Mouse (Mus musculus): ENCODE data around the gene Gm49321. TPM values are rescaled to one million over a fixed set of nuclear protein-coding genes. Genes with fewer than 3 reads are reported as not detected.

Gm49321 gene
- total and polyA plus RNA-seq, 3 experiments, result 5.3 TPM; not detected in 2

- Histone ChIP-seq H3K36me3 (ENCODE audit: control insufficient read depth in 1 of 2, insufficient read depth in 2 of 2, low read length in 2 of 2) (peaks cover 0 to 27% of the 10 kb centered on the region in 2 experiments; a peak in 2 of 4 replicates), H3K4me1 (ENCODE audit: control insufficient read depth in 1 of 2, insufficient read depth in 2 of 2, low read length in 2 of 2) (peaks cover 16 to 19% of the 10 kb centered on the region in 2 experiments), H3K9ac (ENCODE audit: control insufficient read depth, low read depth, low read length, poor library complexity, severe bottlenecking) (peak overlapping the region; percentile 69), H3K27ac (ENCODE audit: control insufficient read depth, low read depth, low read length) (no peak overlapping the region), H3K4me3 (ENCODE audit: control insufficient read depth in 1 of 2, insufficient read depth in 1 of 2, low read depth in 2 of 2, low read length in 2 of 2) (peak overlapping the region; percentile 60 to 66), H3K27me3 (ENCODE audit: control insufficient read depth in 1 of 2, insufficient read depth in 2 of 2, low read length in 2 of 2) (no peaks in the 10 kb centered on the region), H3K79me2 (ENCODE audit: control insufficient read depth, insufficient read depth, low read length, poor library complexity) (peaks cover 27% of the 10 kb centered on the region), H3K9me3 (replicated peaks; ENCODE audit: insufficient read depth, low read length) (no peaks in the 10 kb centered on the region)
- DNase-seq (ENCODE audit: low read depth, low spot score), result peak; percentile 45
- TF ChIP-seq HCFC1 (IDR thresholded peaks at IDR 0.05; ENCODE audit: low read depth, low read length) (0 out of 2 replicates have a peak, but pooled peaks have one; percentile 2), CHD2 (IDR thresholded peaks at IDR 0.05; ENCODE audit: low read length) (no peak), POLR2AphosphoS2 (IDR thresholded peaks at IDR 0.05; ENCODE audit: low read length) (no peak), RCOR1 (IDR thresholded peaks at IDR 0.05; ENCODE audit: low read depth, low read length) (no peak), POLR2AphosphoS5 (IDR thresholded peaks at IDR 0.05; ENCODE audit: borderline replicate concordance, low read depth, low read length) (no peak), CTCF (IDR thresholded peaks at IDR 0.05 in 2 of 3, conservative IDR thresholded peaks at IDR 0.05 in 1 of 3; ENCODE audit: control insufficient read depth in 1 of 3, insufficient read depth in 1 of 3, low read depth in 2 of 3, low read length in 3 of 3, poor library complexity in 1 of 3, severe bottlenecking in 1 of 3) (no peak), SMC3 (IDR thresholded peaks at IDR 0.05; ENCODE audit: low read depth, low read length) (no peak), TBP (IDR thresholded peaks at IDR 0.05; ENCODE audit: low read depth, low read length) (no peak), ZNF384 (IDR thresholded peaks at IDR 0.05; ENCODE audit: low read depth, low read length) (peak; percentile 46; the same call in 1 of the 2 replicates)
These were observed 30.3 kb upstream of the Gm49321 start for GRCm38 (mm10) chr12:73907079-73907672.

GRCm38 (mm10) chr12:73907673-73908150 is 29.7 kb upstream of the Gm49321 start:
- Histone ChIP-seq H3K36me3 (ENCODE audit: control insufficient read depth in 1 of 2, insufficient read depth in 2 of 2, low read length in 2 of 2) (peaks cover 0 to 27% of the 10 kb centered on the region in 2 experiments; a peak in 2 of 4 replicates), H3K9me3 (replicated peaks; ENCODE audit: insufficient read depth, low read length) (no peaks in the 10 kb centered on the region), H3K4me3 (ENCODE audit: control insufficient read depth in 1 of 2, insufficient read depth in 1 of 2, low read depth in 2 of 2, low read length in 2 of 2) (peak overlapping the region; percentile 92 to 95), H3K4me1 (ENCODE audit: control insufficient read depth in 1 of 2, insufficient read depth in 2 of 2, low read length in 2 of 2) (peaks cover 16 to 20% of the 10 kb centered on the region in 2 experiments), H3K27me3 (ENCODE audit: control insufficient read depth in 1 of 2, insufficient read depth in 2 of 2, low read length in 2 of 2) (no peaks in the 10 kb centered on the region), H3K9ac (ENCODE audit: control insufficient read depth, low read depth, low read length, poor library complexity, severe bottlenecking) (peak overlapping the region; percentile 98), H3K79me2 (ENCODE audit: control insufficient read depth, insufficient read depth, low read length, poor library complexity) (peaks cover 27% of the 10 kb centered on the region), H3K27ac (ENCODE audit: control insufficient read depth, low read depth, low read length) (peak overlapping the region; percentile 51)
- peak; percentile 97 for DNase-seq (ENCODE audit: low read depth, low spot score)
- TF ChIP-seq MYC (IDR thresholded peaks at IDR 0.05; ENCODE audit: low read depth, low read length) (0 out of 2 replicates have a peak, but pooled peaks have one; percentile 28), MYB (IDR thresholded peaks at IDR 0.05; ENCODE audit: low read depth, low read length) (no peak), MAX (IDR thresholded peaks at IDR 0.05; ENCODE audit: low read length) (peak; percentile 92), SIN3A (IDR thresholded peaks at IDR 0.05; ENCODE audit: low read length) (peak; percentile 99), MXI1 (IDR thresholded peaks at IDR 0.05; ENCODE audit: low read depth, low read length) (peak; percentile 99), JUND (IDR thresholded peaks at IDR 0.05; ENCODE audit: low read depth, low read length) (no peak), GATA1 (IDR thresholded peaks at IDR 0.05; ENCODE audit: low read depth, low read length) (no peak), POLR2AphosphoS2 (IDR thresholded peaks at IDR 0.05; ENCODE audit: low read length) (peak; percentile 80; the same call in 1 of the 2 replicates), NELFE (IDR thresholded peaks at IDR 0.05; ENCODE audit: low read depth, low read length) (peak; percentile 94), KAT2A (conservative IDR thresholded peaks at IDR 0.05; ENCODE audit: low read depth, low read length) (no peak; the same call in 1 of the 2 replicates), USF2 (IDR thresholded peaks at IDR 0.05; ENCODE audit: borderline replicate concordance in 1 of 2, insufficient read depth in 1 of 2, low read depth in 1 of 2, low read length in 2 of 2) (0 out of 4 replicates have a peak, but pooled peaks of 1 of the 2 experiments have one; percentile 43), MAFK (IDR thresholded peaks at IDR 0.05; ENCODE audit: borderline replicate concordance, low read depth, low read length) (no peak), ZNF384 (IDR thresholded peaks at IDR 0.05; ENCODE audit: low read depth, low read length) (no peak), UBTF (IDR thresholded peaks at IDR 0.05; ENCODE audit: borderline replicate concordance, insufficient read depth, low read depth, low read length) (no peak), GABPA (IDR thresholded peaks at IDR 0.05; ENCODE audit: low read depth, low read length) (no peak), ELF1 (IDR thresholded peaks at IDR 0.05; ENCODE audit: low read depth, low read length) (no peak), RCOR1 (IDR thresholded peaks at IDR 0.05; ENCODE audit: low read depth, low read length) (no peak), ZMIZ1 (IDR thresholded peaks at IDR 0.05; ENCODE audit: low read depth, low read length) (peak; percentile 64; the same call in 1 of the 2 replicates), SMC3 (IDR thresholded peaks at IDR 0.05; ENCODE audit: low read depth, low read length) (no peak), HCFC1 (IDR thresholded peaks at IDR 0.05; ENCODE audit: low read depth, low read length) (peak; percentile 37; the same call in 1 of the 2 replicates), POLR2AphosphoS5 (IDR thresholded peaks at IDR 0.05; ENCODE audit: borderline replicate concordance, low read depth, low read length) (0 out of 2 replicates have a peak, but pooled peaks have one; percentile 47), CTCF (IDR thresholded peaks at IDR 0.05 in 2 of 3, conservative IDR thresholded peaks at IDR 0.05 in 1 of 3; ENCODE audit: control insufficient read depth in 1 of 3, insufficient read depth in 1 of 3, low read depth in 2 of 3, low read length in 3 of 3, poor library complexity in 1 of 3, severe bottlenecking in 1 of 3) (peak in 1 of 3 experiments; percentile 24; a peak in 1 of 6 replicates), BHLHE40 (IDR thresholded peaks at IDR 0.05; ENCODE audit: borderline replicate concordance, low read depth, low read length) (peak; percentile 99), TBP (IDR thresholded peaks at IDR 0.05; ENCODE audit: low read depth, low read length) (0 out of 2 replicates have a peak, but pooled peaks have one; percentile 48), TCF12 (IDR thresholded peaks at IDR 0.05; ENCODE audit: low read depth, low read length) (peak; percentile 28; the same call in 1 of the 2 replicates), E2F4 (IDR thresholded peaks at IDR 0.05; ENCODE audit: borderline replicate concordance, low read depth, low read length) (no peak)

Data from MEL (cell line).